Mouse (Mus musculus): ENCODE measurements around the gene Gal3st2b.
"Not testable (repeated sequence)": the region's sequence is repeated elsewhere in the genome, so short reads cannot be mapped to it uniquely, and the experiment has no call there.

Gene Gal3st2b

GRCm38 (mm10) chr1:93978287-93978686 lies 60.2 kb downstream of the Gal3st2b start:
- DNase-seq (ENCODE audit: inconsistent ontology term): not testable (repeated sequence)

GRCm38 (mm10) chr1:93980932-93981331 lies 62.8 kb downstream of the Gal3st2b start:
- not testable (repeated sequence) for DNase-seq (ENCODE audit: inconsistent ontology term)

GRCm38 (mm10) chr1:93986167-93986566 lies 68.1 kb downstream of the Gal3st2b start:
- DNase-seq (ENCODE audit: inconsistent ontology term): no peak

- no peak for DNase-seq (ENCODE audit: inconsistent ontology term)
These were observed 70.7 kb downstream of the Gal3st2b start for GRCm38 (mm10) chr1:93988786-93989185.

- not testable (repeated sequence) for DNase-seq (ENCODE audit: inconsistent ontology term)
These were observed 72.1 kb downstream of the Gal3st2b start, which contains the start of gene Gal3st2c for GRCm38 (mm10) chr1:93990209-93990608. Gene Gal3st2c, plus strand, starts transcription at chr1:93990509.

- not testable (repeated sequence) for DNase-seq (ENCODE audit: inconsistent ontology term)
These were observed 73.0 kb downstream of the Gal3st2b start for GRCm38 (mm10) chr1:93991068-93991467.

- DNase-seq (ENCODE audit: inconsistent ontology term): not testable (repeated sequence)
These were observed 73.4 kb downstream of the Gal3st2b start for GRCm38 (mm10) chr1:93991491-93991890.

Measured in Muller cell, postnatal 12 days (primary cell).